Mouse (Mus musculus): ENCODE measurements at regions not wholly inside any gene's neighbourhood (a gene's known extent, or its start where the extent isn't known, plus 50 kb on each side); places are given as distances from the start of the nearest gene placed in this dataset.

GRCm38 (mm10) chr15:25536451-25537334 is 85.6 kb upstream of the Myo10 start:
- no peak for DNase-seq

- no peak for DNase-seq
Measured at GRCm38 (mm10) chr15:25539344-25540176, 82.8 kb upstream of the Myo10 start.

GRCm38 (mm10) chr15:25542382-25542781 is 79.9 kb upstream of the Myo10 start:
- DNase-seq, result no peak

- DNase-seq, result no peak
Measured at GRCm38 (mm10) chr15:25546185-25546584, 76.1 kb upstream of the Myo10 start.

- no peak for DNase-seq
Measured at GRCm38 (mm10) chr15:25550269-25551054, 71.9 kb upstream of the Myo10 start.

GRCm38 (mm10) chr15:25554945-25555344 is 67.4 kb upstream of the Myo10 start:
- no peak for DNase-seq

- no peak for DNase-seq
Measured at GRCm38 (mm10) chr15:25555852-25556251, 66.5 kb upstream of the Myo10 start.

- DNase-seq, result no peak
Measured at GRCm38 (mm10) chr15:25557566-25557965, 64.8 kb upstream of the Myo10 start.

- no peak for DNase-seq
Measured at GRCm38 (mm10) chr15:25558240-25558639, 64.1 kb upstream of the Myo10 start.

GRCm38 (mm10) chr15:25563641-25564040 is 58.7 kb upstream of the Myo10 start:
- DNase-seq, result no peak

- DNase-seq, result no peak
Measured at GRCm38 (mm10) chr15:25572495-25572894, 49.8 kb upstream of the Myo10 start.
